Mouse (Mus musculus) neural tube, embryonic 12.5 days (tissue): Measurements from ENCODE around the gene Rrn3. TPM values are rescaled to one million over a fixed set of nuclear protein-coding genes. Genes with fewer than 3 reads are reported as not detected.
"Not testable (repeated sequence)": the region's sequence is repeated elsewhere in the genome, so short reads cannot be mapped to it uniquely, and the experiment has no call there.

Source experiments
- ATAC-seq: fragments of 200-750 bp; cut with Nextera tagmentation; 2 replicates; pipeline ENCODE4 v1.8.0; 2017; ENCODE audit warnings: low read depth, mild to moderate bottlenecking, moderate TSS enrichment, moderate library complexity; ENCODE audit not compliant: low FRiP score
- H3K27ac ChIP-seq: fragments of 300-500 bp; sonication (generic); 2 replicates; pipeline ENCODE4 v1.5.1; 2016
- H3K27me3 ChIP-seq: fragments of 300-500 bp; sonication (generic); replicated peaks from 2 replicates; pipeline ENCODE4 v1.6.1; 2016; ENCODE audit warnings: mild to moderate bottlenecking
- H3K36me3 ChIP-seq: fragments of 300-500 bp; sonication (generic); 2 replicates; pipeline ENCODE4 v1.6.1; 2016; ENCODE audit warnings: mild to moderate bottlenecking
- H3K4me1 ChIP-seq: fragments of 300-500 bp; sonication (generic); 2 replicates; pipeline ENCODE4 v1.6.1; 2016
- H3K4me2 ChIP-seq: fragments of 300-500 bp; sonication (generic); replicated peaks from 2 replicates; pipeline ENCODE4 v1.6.1; 2016; ENCODE audit warnings: mild to moderate bottlenecking
- H3K4me3 ChIP-seq: fragments of 300-500 bp; sonication (generic); 2 replicates; pipeline ENCODE4 v1.5.1; 2016
- H3K9ac ChIP-seq: fragments of 300-500 bp; sonication (generic); 2 replicates; pipeline ENCODE4 v1.6.1; 2016; ENCODE audit warnings: mild to moderate bottlenecking
- H3K9me3 ChIP-seq: fragments of 300-500 bp; sonication (generic); 2 replicates; pipeline ENCODE4 v1.6.1; 2016; ENCODE audit warnings: mild to moderate bottlenecking
- WGBS: fragments of 180-500 bp; shearing (Covaris S2); methylation state at CpG from one replicate; pipeline ENCODE4 v1.1.7; 2016; 5-methylcytosine and 5-hydroxymethylcytosine counted together
- polyA plus RNA-seq: library from polyadenylated mRNA; unstranded; fragments of >200 nt; fragmentation: Nextera tagmentation; extraction: Ambion mirVana; gene quantifications from 2 replicates; pipeline ENCODE4 v1.2.1, GENCODE M21; 2016

Gene Rrn3
- polyA plus RNA-seq, 1 experiment from 2014 or later: 140 TPM

GRCm38 (mm10) chr16:13754400-13755190 lies 25.9 kb upstream of the Rrn3 start:
- peak; percentile 98 for ATAC-seq
- under 1% methylated on average over 65 of the region's 65 CpGs for WGBS

GRCm38 (mm10) chr16:13757823-13758222 lies 22.7 kb upstream of the Rrn3 start:
- ATAC-seq: no peak
- H3K4me3 ChIP-seq: no peak overlapping the region
- 94% methylated on average over 2 of the region's 2 CpGs for WGBS
- no peaks in the 10 kb centered on the region for H3K36me3 ChIP-seq
- H3K4me1 ChIP-seq: 0 out of 2 replicates have a peak, but pooled peaks cover 5% of the 10 kb centered on the region
- no peak overlapping the region for H3K9ac ChIP-seq
- no peaks in the 10 kb centered on the region; the same call in 1 of the 2 replicates for H3K27me3 ChIP-seq
- no peak overlapping the region for H3K27ac ChIP-seq
- H3K9me3 ChIP-seq: no peaks in the 10 kb centered on the region
- no peak overlapping the region for H3K4me2 ChIP-seq

More at GRCm38 (mm10) chr16:13754400-13755190, 25.9 kb upstream of the Rrn3 start:
- Histone ChIP-seq H3K27me3 (no peaks in the 10 kb centered on the region; the same call in 1 of the 2 replicates), H3K27ac (no peak overlapping the region), H3K4me3 (peak overlapping the region; percentile 60), H3K4me2 (peak overlapping the region; percentile 95), H3K4me1 (0 out of 2 replicates have a peak, but pooled peaks cover 5% of the 10 kb centered on the region), H3K36me3 (no peaks in the 10 kb centered on the region), H3K9me3 (no peaks in the 10 kb centered on the region), H3K9ac (peak overlapping the region; percentile 65)

- not testable (repeated sequence) for ATAC-seq, H3K36me3 ChIP-seq, H3K27ac ChIP-seq, H3K4me2 ChIP-seq, H3K9ac ChIP-seq, H3K27me3 ChIP-seq, H3K4me3 ChIP-seq, H3K9me3 ChIP-seq, H3K4me1 ChIP-seq
- 96% methylated on average over 1 of the region's 1 CpGs for WGBS
These were observed 17.7 kb upstream of the Rrn3 start for GRCm38 (mm10) chr16:13762807-13763206.

- Histone ChIP-seq H3K27me3 (no peaks in the 10 kb centered on the region), H3K4me1 (no peaks in the 10 kb centered on the region), H3K27ac (no peak overlapping the region), H3K9ac (no peak overlapping the region), H3K36me3 (no peaks in the 10 kb centered on the region), H3K4me2 (no peak overlapping the region), H3K9me3 (no peaks in the 10 kb centered on the region), H3K4me3 (no peak overlapping the region)
- ATAC-seq: no peak
- WGBS: 70% methylated on average over 3 of the region's 3 CpGs
These were observed 16.0 kb upstream of the Rrn3 start for GRCm38 (mm10) chr16:13764519-13764918.

GRCm38 (mm10) chr16:13766367-13766766 lies 14.1 kb upstream of the Rrn3 start:
- Histone ChIP-seq H3K36me3 (no peaks in the 10 kb centered on the region), H3K9me3 (no peaks in the 10 kb centered on the region), H3K27me3 (no peaks in the 10 kb centered on the region), H3K4me2 (no peak overlapping the region), H3K4me1 (no peaks in the 10 kb centered on the region), H3K27ac (no peak overlapping the region), H3K9ac (no peak overlapping the region), H3K4me3 (no peak overlapping the region)
- ATAC-seq: no peak

GRCm38 (mm10) chr16:13771603-13772002 lies 8.9 kb upstream of the Rrn3 start:
- not testable (repeated sequence) for H3K27ac ChIP-seq, H3K9ac ChIP-seq, H3K4me1 ChIP-seq, H3K36me3 ChIP-seq, H3K4me2 ChIP-seq, H3K27me3 ChIP-seq, H3K9me3 ChIP-seq, H3K4me3 ChIP-seq, ATAC-seq
- WGBS: 63% methylated on average over 4 of the region's 4 CpGs

- H3K9me3 ChIP-seq, ATAC-seq: not testable (repeated sequence)
- WGBS: 82% methylated on average over 5 of the region's 5 CpGs
These were observed 8.5 kb upstream of the Rrn3 start for GRCm38 (mm10) chr16:13772051-13772450.

GRCm38 (mm10) chr16:13774011-13774410 lies 6.5 kb upstream of the Rrn3 start:
- not testable (repeated sequence) for H3K27me3 ChIP-seq, H3K4me2 ChIP-seq, H3K27ac ChIP-seq, H3K9ac ChIP-seq, H3K9me3 ChIP-seq, H3K4me1 ChIP-seq, H3K36me3 ChIP-seq, H3K4me3 ChIP-seq, ATAC-seq
- WGBS: 84% methylated on average over 2 of the region's 2 CpGs

More at GRCm38 (mm10) chr16:13772051-13772450, 8.5 kb upstream of the Rrn3 start:
- H3K4me2 ChIP-seq, H3K27me3 ChIP-seq, H3K4me1 ChIP-seq, H3K4me3 ChIP-seq, H3K36me3 ChIP-seq, H3K9ac ChIP-seq, H3K27ac ChIP-seq: not testable (repeated sequence)

GRCm38 (mm10) chr16:13774651-13775050 lies 5.9 kb upstream of the Rrn3 start:
- H3K4me2 ChIP-seq, H3K9me3 ChIP-seq, ATAC-seq, H3K27ac ChIP-seq, H3K27me3 ChIP-seq, H3K4me1 ChIP-seq, H3K36me3 ChIP-seq, H3K9ac ChIP-seq, H3K4me3 ChIP-seq: not testable (repeated sequence)
- WGBS: 85% methylated on average over 3 of the region's 3 CpGs

GRCm38 (mm10) chr16:13781216-13781615 lies 708 bp downstream of the Rrn3 start:
- WGBS: 43% methylated on average over 8 of the region's 8 CpGs
- H3K27me3 ChIP-seq: no peaks in the 10 kb centered on the region
- H3K36me3 ChIP-seq: peaks cover 27% of the 10 kb centered on the region
- H3K4me1 ChIP-seq: peaks cover 19% of the 10 kb centered on the region
- peak; percentile 57; the same call in 1 of the 2 replicates for ATAC-seq
- peak overlapping the region; percentile 88 for H3K4me2 ChIP-seq
- peak overlapping the region; percentile 83 for H3K4me3 ChIP-seq
- H3K27ac ChIP-seq: no peak overlapping the region
- no peaks in the 10 kb centered on the region for H3K9me3 ChIP-seq
- peak overlapping the region; percentile 91 for H3K9ac ChIP-seq

GRCm38 (mm10) chr16:13785932-13786331 lies 5.4 kb downstream of the Rrn3 start:
- Histone ChIP-seq H3K27ac (no peak overlapping the region), H3K4me1 (peaks cover 12% of the 10 kb centered on the region; the same call in 1 of the 2 replicates), H3K4me3 (no peak overlapping the region), H3K9me3 (no peaks in the 10 kb centered on the region), H3K27me3 (no peaks in the 10 kb centered on the region), H3K9ac (no peak overlapping the region), H3K36me3 (peaks cover 69% of the 10 kb centered on the region), H3K4me2 (no peak overlapping the region)
- WGBS: 83% methylated on average over 3 of the region's 3 CpGs
- ATAC-seq: no peak

GRCm38 (mm10) chr16:13793441-13793840 lies 12.9 kb downstream of the Rrn3 start:
- not testable (repeated sequence) for H3K4me1 ChIP-seq, ATAC-seq, H3K4me2 ChIP-seq, H3K9me3 ChIP-seq, H3K9ac ChIP-seq, H3K27me3 ChIP-seq, H3K4me3 ChIP-seq, H3K27ac ChIP-seq
- peaks cover 88% of the 10 kb centered on the region for H3K36me3 ChIP-seq
- WGBS: 92% methylated on average over 2 of the region's 2 CpGs

- H3K9ac ChIP-seq: no peak overlapping the region
- H3K9me3 ChIP-seq: no peaks in the 10 kb centered on the region
- H3K27ac ChIP-seq: no peak overlapping the region
- no peak for ATAC-seq
- 91% methylated on average over 5 of the region's 5 CpGs for whole genome bisulfite sequencing
- no peaks in the 10 kb centered on the region for H3K4me1 ChIP-seq
- no peak overlapping the region for H3K4me2 ChIP-seq
- no peak overlapping the region for H3K4me3 ChIP-seq
- peaks cover 91% of the 10 kb centered on the region for H3K36me3 ChIP-seq
- no peaks in the 10 kb centered on the region for H3K27me3 ChIP-seq
These were observed 16.3 kb downstream of the Rrn3 start for GRCm38 (mm10) chr16:13796746-13797175.
